Mouse (Mus musculus) layer of hippocampus, adult 18-20 months (tissue): ENCODE data around the gene Agtr1b. TPM values are rescaled to one million over a fixed set of nuclear protein-coding genes. Genes with fewer than 3 reads are reported as not detected.

Source experiments
- DNase-seq, 2 experiments: peaks; one replicate each; pipeline ENCODE4 v3.0.0; 2022; ENCODE audit warnings: low spot score in 2 of 2
- long read RNA-seq: library from polyadenylated mRNA; stranded (forward); transcript quantifications from one replicate; pipeline ENCODE4 v2.0.0, GENCODE M21; 2021
- total RNA-seq, 2 experiments: library from RNA; stranded (reverse); gene quantifications; 2 replicates each; pipeline ENCODE4 v1.2.3; 2021

The Agtr1b gene
- total RNA-seq = not detected
- long read RNA-seq = 0 reads

DNA sequence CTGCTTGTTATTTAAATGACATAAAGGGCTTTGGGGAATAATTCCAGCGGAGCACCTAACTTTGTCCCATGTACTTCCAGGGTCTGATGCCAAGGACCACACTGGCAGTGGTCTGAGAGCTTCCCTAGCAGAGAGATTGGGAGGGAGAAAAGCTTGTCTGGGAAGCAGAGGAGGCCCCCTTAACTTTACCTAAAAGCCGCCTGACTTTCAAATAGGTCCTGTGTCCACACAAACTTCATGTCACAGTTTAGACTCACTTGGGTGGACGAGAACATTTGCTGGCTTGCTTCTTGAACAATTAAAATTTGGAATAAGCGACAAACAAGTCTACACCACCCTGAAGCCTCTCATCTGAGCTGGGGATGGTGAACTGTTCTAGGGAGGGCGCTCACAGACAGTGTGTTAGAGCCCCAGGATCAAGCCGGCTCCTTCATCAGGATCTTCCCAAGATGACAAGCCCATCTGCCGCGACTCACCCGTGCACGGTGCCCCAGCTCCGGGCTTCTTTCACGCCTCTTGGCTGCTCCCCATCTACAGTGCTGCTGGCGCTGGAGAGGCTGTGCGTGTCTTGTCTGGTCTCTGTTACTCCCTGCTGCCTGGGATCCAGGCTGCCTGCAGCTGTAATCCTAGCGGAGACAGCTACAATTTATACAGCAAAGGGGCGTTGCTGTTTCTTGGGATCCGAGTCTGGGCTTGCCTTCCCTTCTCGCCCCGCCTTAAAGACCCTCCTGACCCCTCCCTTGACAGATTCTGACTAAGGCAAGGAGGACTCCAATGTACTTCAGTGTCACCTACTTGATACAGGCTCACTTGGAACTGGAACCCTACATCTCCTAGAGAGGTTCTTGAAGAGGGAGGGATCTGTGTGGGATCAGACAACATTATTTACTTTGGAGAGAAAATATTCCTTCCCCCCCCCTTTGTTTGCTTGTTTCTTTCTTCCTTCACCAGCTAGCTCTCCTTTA lies at the start of gene Agtr1b:
Agtr1b (minus strand) TSS at position 620 of the 965 bp plus-strand sequence.
- peak in 1 of 2 experiments; percentile 1 for DNase-seq

DNA sequence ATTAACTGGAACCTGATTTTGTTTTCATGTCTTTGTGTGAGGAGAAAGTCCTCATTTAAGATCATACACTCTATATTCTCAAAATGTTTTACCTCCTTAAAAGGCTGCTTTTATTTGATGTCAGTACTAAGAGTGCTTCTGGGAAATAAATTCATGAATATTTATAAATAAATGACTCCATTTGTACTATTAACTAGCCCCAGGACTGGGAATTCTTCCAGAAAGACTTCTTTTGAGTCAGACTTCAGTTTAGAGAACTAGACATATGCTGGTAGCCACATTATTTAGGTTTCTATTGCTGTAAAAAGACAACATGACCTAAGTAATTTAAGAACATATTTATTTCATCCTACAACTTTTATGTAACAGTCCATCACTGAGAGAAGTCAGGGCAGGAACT lies 13.4 kb downstream of the Agtr1b start:
- DNase-seq = no peak

DNA sequence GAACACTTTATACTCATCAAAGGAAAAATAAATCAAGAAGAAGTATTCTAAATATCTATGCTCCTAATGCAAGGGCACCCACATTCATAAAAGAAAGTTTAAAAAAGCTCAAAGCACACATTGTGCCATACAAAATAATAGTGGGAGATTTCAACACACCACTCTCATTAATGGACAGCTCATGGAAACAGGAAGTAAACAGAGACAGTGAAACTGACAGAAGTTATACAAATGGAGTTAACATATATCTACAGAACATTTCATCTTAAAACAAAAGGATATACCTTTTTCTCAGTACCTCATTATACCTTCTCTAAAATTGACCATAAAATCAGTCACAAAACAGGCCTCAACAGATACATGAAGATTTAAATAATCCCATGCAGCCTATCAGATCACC lies 18.8 kb downstream of the Agtr1b start:
- DNase-seq = no peak

DNA sequence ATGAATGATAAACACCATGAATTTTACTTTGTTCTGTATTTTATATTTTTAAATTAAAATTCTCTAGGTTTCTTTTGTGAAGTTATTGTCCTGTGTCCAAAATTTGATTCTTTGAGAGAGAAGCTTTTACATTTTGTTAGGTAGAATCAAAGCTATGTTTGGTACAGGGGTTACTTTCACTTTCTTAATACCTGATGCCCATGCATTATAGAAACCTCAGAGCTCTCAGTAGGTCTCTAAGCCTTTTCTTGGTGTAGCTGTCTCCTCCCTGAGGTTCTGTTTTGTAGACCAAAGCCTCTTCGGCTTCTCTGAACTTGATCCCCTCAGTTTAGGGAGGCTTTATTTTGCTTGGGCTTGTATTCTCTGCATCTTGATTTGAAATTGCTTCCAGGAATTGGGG lies 26.6 kb downstream of the Agtr1b start:
- DNase-seq = no peak

DNA sequence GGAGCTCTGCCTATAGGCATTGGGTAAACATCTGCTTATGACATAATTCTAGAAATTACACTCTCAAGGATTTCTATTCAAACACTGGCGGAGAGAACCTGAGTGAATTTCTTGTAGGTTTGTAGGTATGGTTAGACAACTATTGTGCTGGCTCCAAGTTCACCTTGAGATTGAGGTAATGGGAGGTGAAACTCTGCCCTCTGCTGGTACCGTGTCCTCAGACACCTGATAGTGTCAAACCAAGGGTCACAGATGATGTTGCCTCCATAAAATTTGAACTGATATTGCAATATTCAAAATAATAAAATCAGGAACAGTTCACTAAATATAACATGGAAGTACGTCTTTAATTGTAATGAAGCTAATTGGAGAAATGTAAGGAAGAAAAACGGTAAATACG lies 32.3 kb downstream of the Agtr1b start:
- peak in 1 of 2 experiments; percentile 4 for DNase-seq

DNA sequence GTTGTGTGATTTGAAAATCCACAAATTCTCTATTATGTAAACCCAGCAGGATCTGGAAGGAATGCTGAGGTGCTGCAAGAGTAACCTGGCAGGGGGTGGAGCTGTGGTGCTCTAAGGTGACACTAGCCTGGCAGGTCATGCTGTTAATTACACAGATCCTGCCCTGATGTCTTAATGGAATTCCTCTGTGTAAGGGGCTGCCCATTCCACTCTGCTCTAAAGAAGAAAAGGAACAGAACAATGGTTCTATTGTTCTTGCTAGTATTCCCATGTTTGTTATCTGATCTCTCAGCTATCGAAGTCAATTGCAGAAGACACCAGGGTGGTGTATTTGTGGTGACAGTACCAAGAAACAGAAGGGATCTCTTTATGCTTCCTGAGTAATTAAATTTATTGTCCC lies 49.7 kb downstream of the Agtr1b start:
- DNase-seq = no peak

DNA sequence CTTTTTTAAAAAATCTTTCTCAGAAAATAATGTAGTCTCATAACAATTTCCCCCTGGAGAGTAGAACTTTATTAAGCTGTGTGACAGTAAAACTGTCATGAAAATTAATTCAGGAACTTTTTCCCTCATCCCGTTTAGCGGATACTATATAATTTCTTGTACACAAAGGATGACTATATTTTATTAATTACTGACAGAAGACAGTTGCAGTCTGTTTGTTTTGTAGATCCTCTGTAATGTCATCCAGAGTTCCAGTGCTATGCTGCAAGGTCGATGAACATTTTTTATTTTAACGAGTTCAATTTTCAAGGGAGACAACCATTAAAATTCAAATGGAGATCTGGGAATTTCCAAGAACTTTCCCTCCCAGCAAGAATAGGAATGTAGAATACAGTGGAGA lies 57.8 kb downstream of the Agtr1b start:
- no peak for DNase-seq

DNA sequence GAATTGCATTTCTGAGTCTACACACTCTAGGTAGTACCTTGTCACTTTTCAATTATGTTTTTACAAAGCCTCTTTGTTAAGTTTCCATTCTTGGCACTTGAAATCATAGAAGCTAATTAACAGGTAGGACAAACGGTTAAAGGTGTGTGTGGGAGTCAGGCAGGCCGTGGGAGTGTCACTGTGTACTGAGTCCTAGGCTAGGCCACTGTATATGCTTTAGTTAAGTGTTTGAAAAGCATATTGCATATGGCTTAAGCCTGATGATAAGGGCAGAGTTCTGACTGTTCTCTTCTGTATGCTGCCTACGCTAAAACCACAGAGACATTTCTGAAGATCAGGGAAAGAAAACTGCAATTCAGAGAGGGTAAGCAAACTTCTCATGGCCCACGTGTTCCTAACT lies 59.7 kb downstream of the Agtr1b start:
- no peak for DNase-seq

DNA sequence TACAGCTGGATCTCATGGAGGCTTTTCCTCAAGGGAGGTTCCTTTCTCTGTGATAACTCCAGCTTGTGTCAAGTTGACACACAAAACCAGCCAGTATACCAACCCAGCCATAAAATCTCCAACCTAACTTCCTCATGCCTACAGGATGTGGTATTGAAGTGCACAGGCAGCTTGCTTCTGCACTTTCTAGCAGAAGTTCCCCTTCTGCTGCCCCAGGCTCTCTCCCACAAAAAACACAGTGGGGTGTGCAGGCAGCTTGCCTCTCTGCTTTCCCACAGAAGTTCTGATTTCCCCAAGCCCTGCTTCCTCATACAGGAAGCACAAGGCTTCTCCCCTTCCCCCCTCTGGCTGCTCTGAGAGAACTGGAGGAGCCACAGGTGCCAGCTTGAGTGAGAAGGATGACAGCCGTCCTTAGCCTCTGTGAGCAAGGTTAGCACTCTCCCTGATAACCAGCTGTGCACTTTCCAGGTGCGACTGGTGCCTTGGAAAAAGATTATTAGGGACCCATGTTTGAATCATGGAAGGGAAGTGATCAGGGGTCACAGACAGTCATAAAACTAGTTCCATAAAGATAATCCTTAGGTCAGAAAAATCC lies 62.1 kb downstream of the Agtr1b start:
- peak in 1 of 2 experiments; percentile 1 for DNase-seq

DNA sequence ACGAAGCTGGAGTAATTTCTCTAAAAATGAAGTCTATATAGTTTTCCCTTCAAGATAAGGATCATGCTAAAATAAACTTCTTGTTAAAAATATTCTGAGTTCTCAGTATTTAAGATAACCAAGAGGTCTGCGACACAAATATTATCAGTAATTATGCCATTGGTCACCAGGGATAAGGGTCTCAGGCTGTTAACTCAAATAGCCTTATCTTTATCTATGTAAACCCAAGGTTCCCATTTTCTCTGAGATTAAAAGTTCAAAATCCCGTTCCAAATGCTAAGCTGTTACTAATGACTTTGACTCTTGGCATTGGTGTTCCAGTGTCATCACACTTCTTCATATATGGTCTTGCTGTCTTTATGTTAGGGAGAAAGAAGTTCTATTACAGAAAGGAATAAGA lies 71.4 kb downstream of the Agtr1b start:
- DNase-seq = no peak

DNA sequence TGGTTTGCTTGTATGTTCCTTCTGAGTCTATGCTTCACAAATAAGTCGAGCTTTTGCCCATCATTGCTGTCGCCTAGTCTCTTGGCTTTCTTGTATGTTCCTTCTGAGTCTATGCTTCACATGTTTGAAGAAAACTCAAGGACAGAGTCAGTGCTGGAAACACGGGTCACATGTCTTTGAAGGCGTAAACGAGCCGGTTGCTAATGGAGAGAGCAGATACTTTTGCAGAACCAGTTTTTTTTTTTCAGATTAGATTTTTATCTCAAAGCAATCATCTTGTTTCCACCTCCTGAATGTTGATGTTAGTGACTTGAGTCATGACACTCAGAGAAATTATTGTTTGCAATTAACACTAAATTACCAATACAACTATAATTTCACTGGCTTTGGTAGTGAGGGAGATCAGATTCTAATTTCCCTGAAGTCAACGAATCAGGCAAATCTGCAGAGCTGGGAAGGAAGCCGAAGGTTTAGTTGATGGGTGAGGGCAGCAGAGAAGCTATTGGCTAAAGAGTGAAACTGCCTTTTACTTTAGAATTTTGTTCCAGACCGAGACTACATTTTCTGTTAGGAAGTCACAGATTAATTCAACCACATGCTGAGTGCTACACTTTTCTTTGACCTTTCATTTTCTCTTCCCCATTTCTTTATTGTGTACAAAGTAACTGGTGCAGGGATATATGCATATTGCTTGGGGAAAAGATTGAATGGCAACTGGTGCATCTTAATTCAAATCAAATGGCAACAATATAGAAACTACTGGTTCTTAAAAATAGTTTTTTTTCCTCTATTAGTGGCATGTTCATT lies 72.2 kb downstream of the Agtr1b start:
- no peak for DNase-seq

DNA sequence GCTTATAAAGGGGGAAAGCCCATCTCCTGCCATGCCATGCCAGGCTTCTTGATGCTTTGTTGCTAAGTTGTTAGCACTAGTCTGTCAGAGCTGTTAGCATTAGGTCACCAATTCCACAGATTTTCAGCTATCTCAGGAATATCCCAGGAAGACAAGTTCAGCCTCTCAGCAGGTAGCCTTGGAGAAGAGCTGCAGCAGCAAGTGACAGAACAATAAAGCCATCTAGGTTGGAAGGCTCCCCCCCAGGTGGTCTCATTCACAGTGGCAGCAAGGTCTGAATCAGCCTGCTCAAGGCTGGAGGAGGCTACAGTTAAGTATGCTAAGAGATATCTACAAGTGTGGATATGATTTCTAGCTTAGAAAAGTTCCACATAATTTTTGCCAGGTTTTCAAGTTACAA lies 75.6 kb downstream of the Agtr1b start:
- no peak for DNase-seq

DNA sequence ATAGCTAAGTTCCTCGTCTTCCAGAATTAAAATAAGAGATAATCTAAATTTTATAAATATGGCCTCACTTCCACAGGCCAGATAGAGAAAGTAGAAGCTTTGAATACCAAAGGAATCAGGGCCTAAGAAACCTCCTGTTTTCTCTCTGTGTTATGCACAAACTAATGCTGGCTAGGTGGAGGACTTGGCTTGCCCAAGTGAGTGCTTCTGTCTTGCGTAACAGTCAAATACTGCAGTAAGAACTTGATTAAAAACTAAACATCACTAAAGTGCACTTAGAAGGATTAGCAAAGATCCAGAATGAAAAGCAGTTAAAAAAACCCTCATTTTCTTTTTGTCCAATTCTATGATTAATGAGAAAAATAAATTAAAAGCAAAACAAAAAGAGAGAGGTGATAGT lies 78.2 kb downstream of the Agtr1b start:
- DNase-seq = no peak

DNA sequence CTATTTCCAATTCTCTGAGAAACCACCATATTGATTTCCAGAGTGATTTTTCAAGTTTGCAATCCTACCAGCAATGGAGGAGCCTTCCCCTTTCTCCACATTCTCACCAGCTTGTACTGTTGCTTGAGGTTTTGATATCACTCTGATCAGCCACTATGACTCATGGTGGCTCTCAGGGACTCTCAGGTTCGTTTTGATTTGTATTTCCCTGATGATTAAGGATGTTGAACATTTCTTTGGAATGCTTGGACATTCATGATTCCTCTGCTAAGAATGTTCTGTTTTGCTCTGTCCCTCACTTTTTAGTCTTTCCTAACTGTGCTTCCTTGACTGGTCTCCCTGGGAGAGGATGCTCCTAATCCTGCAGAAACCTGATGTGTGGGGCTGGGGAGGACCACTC lies 85.2 kb downstream of the Agtr1b start:
- no peak for DNase-seq

DNA sequence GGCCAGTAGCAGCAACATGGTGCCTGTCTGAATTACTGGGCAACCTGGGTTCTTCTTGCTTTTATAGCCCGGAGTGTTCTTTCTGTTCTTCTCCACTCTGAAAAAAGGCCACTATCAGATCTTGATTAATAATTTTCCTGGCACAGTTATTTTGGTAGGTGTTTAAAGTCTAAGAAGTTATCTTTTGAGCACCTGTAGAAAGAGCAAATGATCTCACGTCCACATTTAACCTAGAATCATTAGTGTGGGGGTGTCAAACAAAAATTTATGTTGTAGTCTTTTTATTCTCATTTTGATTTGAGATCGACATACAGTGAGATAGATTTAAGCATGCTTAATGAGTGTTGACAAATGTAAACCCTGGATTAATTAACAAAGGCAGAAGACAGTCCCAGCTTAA lies 91.3 kb downstream of the Agtr1b start, which contains the start of gene Cpb1:
Cpb1 (minus strand) TSS at position 101 of the 400 bp plus-strand sequence.
- no peak for DNase-seq

Other genes with a start within 250 kb of the Agtr1b start
- gene Gyg, start 211.9 kb downstream of the Agtr1b start, total RNA-seq = 10 to 100 TPM; 43.2 to 46.7 TPM
- gene Cpa3, start 125.0 kb downstream of the Agtr1b start, total RNA-seq = not detected
- gene Cpb1, start 91.4 kb downstream of the Agtr1b start, total RNA-seq = under 1 TPM in 1 of 2 experiments, not detected in 1; 0.13 TPM